Mouse (Mus musculus): ENCODE results near the gene Tmem8.

GRCm38 (mm10) chr17:26111722-26112121 is 1.4 kb upstream of the Tmem8 start:
- TF ChIP-seq POLR2A (IDR thresholded peaks at IDR 0.05; ENCODE audit: extremely low read depth, insufficient read depth, low read length) (no peak), CTCF (IDR thresholded peaks at IDR 0.05; ENCODE audit: low read depth, low read length) (no peak)
